Mouse (Mus musculus) bone marrow macrophage, adult 2 months (primary cell): ENCODE measurements at regions not wholly inside any gene's neighbourhood (a gene's known extent, or its start where the extent isn't known, plus 50 kb on each side); places are given as distances from the start of the nearest gene placed in this dataset.

ENCODE experiments used
- H3K27ac ChIP-seq: 2 replicates; pipeline ENCODE4 v1.5.1; 2012; ENCODE audit warnings: low read depth, low read length; ENCODE audit not compliant: insufficient read depth
- H3K4me1 ChIP-seq: 2 replicates; pipeline ENCODE4 v1.6.1; 2012; ENCODE audit warnings: low read length; ENCODE audit not compliant: control insufficient read depth, insufficient read depth
- H3K4me3 ChIP-seq: 2 replicates; pipeline ENCODE4 v1.5.1; 2012; ENCODE audit warnings: mild to moderate bottlenecking, low read length, moderate library complexity; ENCODE audit not compliant: insufficient read depth
- CTCF ChIP-seq: IDR thresholded peaks from 2 replicates; pipeline ENCODE4 v1.5.1; 2012; ENCODE audit warnings: low read depth, mild to moderate bottlenecking, low read length, moderate library complexity
- POLR2A ChIP-seq: IDR thresholded peaks from 2 replicates; pipeline ENCODE4 v1.6.1; 2012; ENCODE audit warnings: mild to moderate bottlenecking, low read depth, low read length, borderline replicate concordance

DNA sequence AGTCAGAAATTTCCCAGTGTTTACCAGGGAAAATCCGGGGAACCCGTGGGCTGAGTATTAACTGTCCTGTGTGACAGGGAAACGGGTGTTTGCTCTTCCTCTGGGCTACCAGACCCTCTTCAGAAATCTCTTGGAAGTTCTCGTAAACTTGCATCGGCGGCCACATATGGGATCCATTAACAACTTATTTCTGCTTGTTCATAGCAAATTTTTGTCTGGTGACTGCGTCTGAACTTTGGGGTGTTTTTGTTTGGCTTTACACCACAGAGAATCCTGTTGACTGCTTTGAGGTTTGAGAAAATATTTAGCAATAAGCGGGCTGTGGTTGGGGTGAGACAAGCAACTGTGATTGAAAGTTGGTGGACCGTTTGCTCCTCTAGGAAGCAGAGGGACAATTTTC, 164.2 kb downstream of the Icos start:
- no peak for TF ChIP-seq POLR2A
- TF ChIP-seq CTCF, result no peak
- no peak overlapping the region for H3K27ac ChIP-seq

DNA sequence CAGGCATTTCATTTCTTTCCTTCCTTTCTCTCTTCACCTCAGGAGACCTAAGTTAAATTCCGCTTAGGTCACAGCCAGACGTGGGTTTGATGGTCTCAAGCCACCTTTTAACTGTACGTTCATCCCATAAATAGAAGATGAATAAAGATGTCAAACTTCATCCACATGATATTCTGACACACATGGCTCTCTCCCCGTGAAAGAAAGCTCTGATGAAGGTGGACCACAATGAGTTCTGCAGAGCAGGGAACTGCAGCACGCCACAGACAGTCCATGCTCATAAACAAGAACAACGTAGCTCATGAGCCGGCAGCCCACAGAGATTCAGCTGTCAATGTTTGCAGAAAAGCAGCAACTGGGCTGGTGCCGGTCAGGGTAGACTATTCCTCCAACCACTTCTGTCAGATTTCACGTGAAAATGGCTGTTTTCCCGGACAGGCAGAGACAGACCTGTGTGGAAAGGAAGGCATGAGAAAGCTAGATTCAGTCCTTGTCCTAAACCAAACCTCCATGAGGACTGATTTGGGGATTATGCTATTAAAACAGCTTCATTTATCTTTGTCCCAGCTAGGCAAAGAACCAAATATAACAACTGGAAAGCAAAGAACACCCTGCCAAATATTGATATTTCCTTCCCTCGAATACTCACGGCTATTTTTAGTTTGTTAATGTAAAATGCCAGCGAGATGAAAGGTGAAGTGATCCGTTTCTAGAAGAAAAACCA, 165.5 kb downstream of the Icos start:
- Histone ChIP-seq H3K4me3 (no peak overlapping the region), H3K27ac (no peak overlapping the region), H3K4me1 (no peaks in the 10 kb centered on the region)
- TF ChIP-seq POLR2A (no peak), CTCF (no peak)

More for the DNA sequence above, 164.2 kb downstream of the Icos start:
- no peak overlapping the region for H3K4me3 ChIP-seq
- no peaks in the 10 kb centered on the region for H3K4me1 ChIP-seq

DNA sequence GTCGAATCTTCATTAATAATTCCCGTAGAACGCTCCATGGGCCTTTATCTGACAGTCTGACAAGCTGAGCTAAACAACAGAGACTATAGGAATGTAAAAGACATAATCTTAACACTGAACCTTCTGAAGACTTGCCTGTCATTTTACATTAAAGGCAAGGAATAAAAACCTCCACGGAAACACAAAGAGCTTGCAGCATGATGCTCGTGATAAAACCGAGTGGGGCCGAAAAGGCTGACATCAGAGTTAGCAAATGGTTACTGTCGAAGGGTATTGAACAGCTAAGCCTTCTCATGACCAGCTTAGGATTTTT, 166.0 kb downstream of the Icos start:
- no peaks in the 10 kb centered on the region for H3K4me1 ChIP-seq
- H3K27ac ChIP-seq, result no peak overlapping the region
- H3K4me3 ChIP-seq, result no peak overlapping the region
- TF ChIP-seq CTCF (no peak), POLR2A (no peak)

DNA sequence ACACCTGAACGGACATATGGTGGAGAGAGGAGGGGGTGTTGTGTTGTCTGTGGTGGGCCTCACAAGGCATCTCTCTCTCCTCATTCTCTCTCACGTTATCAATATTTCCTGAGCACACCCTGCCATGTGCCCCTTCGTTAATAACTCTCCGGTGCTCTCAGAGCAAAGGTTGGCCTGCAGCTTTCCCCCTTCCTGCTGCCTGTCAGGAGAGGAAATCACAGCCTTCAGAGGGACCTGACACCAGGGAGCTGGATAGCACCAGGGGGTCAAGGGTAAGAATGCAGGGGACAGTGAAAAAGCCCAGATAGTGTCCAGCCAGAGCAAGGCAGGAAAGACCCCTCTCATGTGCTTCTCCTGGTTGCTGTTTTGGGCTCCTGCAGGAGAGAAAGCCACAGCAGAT, 167.3 kb downstream of the Icos start:
- no peak for TF ChIP-seq POLR2A
- no peak for TF ChIP-seq CTCF
- Histone ChIP-seq H3K4me1 (no peaks in the 10 kb centered on the region), H3K27ac (no peak overlapping the region), H3K4me3 (no peak overlapping the region)

DNA sequence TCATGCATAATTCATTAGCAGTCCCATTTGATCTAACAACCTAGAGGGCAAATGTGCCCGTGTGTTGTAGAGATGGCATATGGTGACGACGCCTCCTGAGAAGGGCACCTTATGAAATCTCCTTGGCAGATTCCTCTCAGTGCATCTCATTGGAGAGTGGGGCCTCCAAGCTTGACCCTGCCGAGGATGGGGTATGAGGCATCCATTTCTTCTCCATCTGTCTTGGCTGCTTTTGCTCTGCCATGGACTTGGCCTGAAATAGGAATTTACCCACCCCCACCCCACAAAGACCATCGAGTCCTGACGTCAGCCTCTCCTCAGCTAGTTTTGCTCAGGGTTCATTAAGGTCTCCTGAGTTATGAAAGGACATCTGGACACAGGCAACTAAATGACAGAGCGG, 167.8 kb downstream of the Icos start:
- TF ChIP-seq POLR2A, result no peak
- TF ChIP-seq CTCF, result no peak
- no peak overlapping the region for H3K27ac ChIP-seq
- no peak overlapping the region for H3K4me3 ChIP-seq
- no peaks in the 10 kb centered on the region for H3K4me1 ChIP-seq

DNA sequence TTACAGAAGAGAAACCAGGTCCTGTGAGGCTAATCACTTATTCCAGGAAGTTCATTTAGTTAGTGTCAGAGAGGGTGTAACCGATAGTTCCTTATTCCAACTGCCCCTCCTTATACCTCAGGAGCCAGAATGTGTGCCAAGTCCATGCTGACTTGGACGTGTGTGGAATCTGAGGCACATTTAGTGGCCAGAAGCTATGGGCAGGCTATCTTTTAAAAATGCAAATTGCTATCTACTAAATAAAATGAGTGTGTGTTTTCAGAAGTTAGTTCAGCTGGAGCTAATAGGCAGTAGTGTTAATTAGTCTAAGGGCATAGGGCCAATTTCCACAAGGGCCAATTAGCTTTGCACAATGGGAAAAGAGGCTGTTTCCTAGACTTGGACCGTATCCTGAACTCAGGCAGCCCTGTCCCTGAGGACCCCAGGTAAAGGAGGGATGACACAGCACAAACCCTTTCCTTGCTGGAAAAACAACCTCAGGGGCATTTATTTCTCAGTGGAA, 168.5 kb downstream of the Icos start:
- H3K4me3 ChIP-seq, result no peak overlapping the region
- TF ChIP-seq POLR2A (no peak), CTCF (no peak)
- H3K27ac ChIP-seq, result no peak overlapping the region
- no peaks in the 10 kb centered on the region for H3K4me1 ChIP-seq

DNA sequence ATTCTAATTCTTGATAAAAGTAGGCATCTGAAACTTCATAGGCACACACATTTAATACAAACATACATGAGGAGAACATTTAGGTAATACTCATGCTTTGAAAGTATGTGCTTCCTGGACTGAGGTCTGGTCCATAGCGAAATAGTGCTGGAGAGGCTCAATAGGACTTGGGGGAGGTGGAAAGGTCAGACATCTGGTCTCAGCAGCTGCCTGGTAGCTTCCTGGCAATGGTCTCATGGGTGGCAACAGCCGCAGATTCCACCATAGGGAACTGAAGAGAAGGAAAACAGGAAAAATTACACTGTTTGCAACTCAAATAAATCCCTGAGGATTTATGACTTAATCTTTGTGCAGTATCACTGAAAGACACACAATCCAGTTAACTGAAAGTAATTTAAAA, 174.0 kb downstream of the Icos start:
- Histone ChIP-seq H3K27ac (no peak overlapping the region), H3K4me1 (no peaks in the 10 kb centered on the region), H3K4me3 (no peak overlapping the region)
- TF ChIP-seq POLR2A, result no peak
- no peak for TF ChIP-seq CTCF

DNA sequence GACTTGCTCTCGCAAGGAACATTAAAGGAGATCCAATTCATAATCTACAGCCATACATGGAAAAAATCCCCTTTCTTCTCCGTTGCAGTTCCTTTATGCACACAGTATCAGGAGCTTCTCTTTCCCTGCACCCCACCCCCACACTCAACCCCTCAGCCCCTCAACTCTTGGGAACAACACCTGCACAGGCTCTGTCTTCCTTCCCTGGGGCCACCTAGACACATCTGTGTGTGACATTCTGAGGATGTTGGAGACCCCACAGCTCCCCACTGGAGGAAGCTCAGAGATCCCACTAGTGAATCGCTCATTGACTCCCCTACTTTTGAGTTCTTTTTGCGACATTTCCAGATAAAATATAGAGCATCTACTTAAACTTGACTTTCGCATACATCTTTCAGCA, 174.4 kb downstream of the Icos start:
- Histone ChIP-seq H3K27ac (no peak overlapping the region), H3K4me3 (no peak overlapping the region), H3K4me1 (no peaks in the 10 kb centered on the region)
- no peak for TF ChIP-seq POLR2A
- TF ChIP-seq CTCF, result no peak

DNA sequence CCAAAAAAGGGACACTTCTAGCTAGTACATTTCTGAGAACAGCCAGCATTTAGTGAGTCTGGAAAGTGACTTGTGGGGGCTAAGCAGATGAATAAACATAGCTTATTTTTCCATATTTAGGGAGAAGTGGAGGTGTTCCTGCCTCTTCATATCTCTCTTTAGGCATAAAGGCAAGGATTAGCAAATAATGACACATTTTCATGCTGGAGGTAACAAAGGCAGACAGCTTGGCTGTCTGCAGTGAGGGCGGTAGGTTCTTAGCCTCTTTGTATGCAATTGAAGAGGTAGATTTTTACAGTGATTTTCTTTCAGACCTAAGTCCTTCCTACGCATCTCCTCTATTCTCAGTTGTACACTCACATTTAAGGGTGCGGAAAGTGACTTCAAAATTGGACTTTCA, 176.5 kb downstream of the Icos start:
- TF ChIP-seq CTCF (no peak), POLR2A (no peak)
- H3K4me3 ChIP-seq, result no peak overlapping the region
- no peak overlapping the region for H3K27ac ChIP-seq
- no peaks in the 10 kb centered on the region for H3K4me1 ChIP-seq

DNA sequence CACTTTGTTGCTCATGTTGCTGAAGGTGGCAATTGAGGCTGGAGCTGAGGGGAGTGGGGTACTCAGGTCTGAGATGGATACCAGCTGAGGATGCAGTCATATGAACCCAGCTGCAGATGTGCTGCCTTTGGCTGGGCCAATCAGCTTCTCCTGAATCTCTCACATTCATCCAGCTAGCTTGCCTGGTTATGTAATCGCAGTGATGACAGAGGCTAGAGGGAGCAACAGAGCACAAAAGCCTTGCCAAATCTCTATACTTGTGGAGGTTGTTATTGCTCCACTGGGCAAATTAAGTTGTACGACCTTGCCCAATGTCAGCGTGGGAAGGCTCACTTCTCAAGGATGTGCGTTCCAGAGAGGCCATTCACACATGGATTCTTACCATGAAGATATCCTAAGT, 179.5 kb downstream of the Icos start:
- Histone ChIP-seq H3K27ac (no peak overlapping the region), H3K4me1 (no peaks in the 10 kb centered on the region), H3K4me3 (no peak overlapping the region)
- TF ChIP-seq CTCF (no peak), POLR2A (no peak)
